Mouse (Mus musculus) testis, adult 2 months (tissue): ENCODE data around the gene Exoc4.

Source experiments
- CTCF ChIP-seq: fragments of 200-500 bp; IDR thresholded peaks from 2 replicates; pipeline ENCODE4 v1.5.1; 2012; ENCODE audit warnings: low read depth, mild to moderate bottlenecking, inconsistent platforms, low read length, moderate library complexity; ENCODE audit not compliant: control insufficient read depth, insufficient read depth, insufficient replicate concordance
- POLR2A ChIP-seq: fragments of 200-500 bp; IDR thresholded peaks from 2 replicates; pipeline ENCODE4 v1.6.1; 2012; ENCODE audit warnings: low read depth, mild to moderate bottlenecking, inconsistent platforms, low read length, moderate library complexity; ENCODE audit not compliant: control insufficient read depth

DNA sequence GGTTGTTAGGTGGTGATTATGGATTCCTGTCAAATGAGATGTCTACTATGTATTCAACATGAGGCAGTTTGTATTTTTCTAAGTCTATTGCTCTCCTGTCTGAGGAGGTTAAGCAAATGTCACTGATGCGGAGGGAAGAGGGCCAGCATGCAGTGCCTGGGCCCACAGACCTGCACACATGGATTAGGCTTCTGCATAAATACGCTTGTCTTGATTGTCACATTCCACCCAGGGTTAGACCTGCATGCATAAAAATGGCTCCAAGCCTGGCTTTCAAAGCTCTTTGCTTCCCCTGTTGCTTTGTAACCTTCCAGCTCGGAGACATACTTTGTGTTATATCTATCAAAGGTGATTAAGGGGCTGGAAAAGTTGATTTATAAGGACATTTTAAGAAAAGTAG is 610.2 kb downstream of the Exoc4 start:
- no peak for TF ChIP-seq POLR2A
- no peak for TF ChIP-seq CTCF
